Mouse (Mus musculus): ENCODE results near the gene Mrpl52. TPM values are rescaled to one million over a fixed set of nuclear protein-coding genes. Genes with fewer than 3 reads are reported as not detected.

The Mrpl52 gene
- polyA plus RNA-seq, 1 experiment from 2014 or later: 239 TPM

- Histone ChIP-seq H3K27me3 (replicated peaks; ENCODE audit: control insufficient read depth, insufficient read depth, low read length) (no peaks in the 10 kb centered on the region), H3K27ac (ENCODE audit: low read length) (no peak overlapping the region), H3K36me3 (ENCODE audit: control insufficient read depth, insufficient read depth) (peaks cover 14% of the 10 kb centered on the region), H3K9ac (replicated peaks; ENCODE audit: low read depth, low read length) (no peak overlapping the region), H3K9me3 (ENCODE audit: control insufficient read depth, low read length) (no peaks in the 10 kb centered on the region), H3K4me1 (replicated peaks; ENCODE audit: control insufficient read depth, insufficient read depth, low read length) (peaks cover 20% of the 10 kb centered on the region), H3K4me2 (ENCODE audit: low read length) (no peak overlapping the region), H3K4me3 (replicated peaks; ENCODE audit: low read length) (no peak overlapping the region)
- 37% methylated on average over 5 of the region's 5 CpGs for WGBS
- ATAC-seq: no peak
Observed at GRCm38 (mm10) chr14:54472671-54473070, 46.0 kb downstream of the Mrpl52 start.

DNA sequence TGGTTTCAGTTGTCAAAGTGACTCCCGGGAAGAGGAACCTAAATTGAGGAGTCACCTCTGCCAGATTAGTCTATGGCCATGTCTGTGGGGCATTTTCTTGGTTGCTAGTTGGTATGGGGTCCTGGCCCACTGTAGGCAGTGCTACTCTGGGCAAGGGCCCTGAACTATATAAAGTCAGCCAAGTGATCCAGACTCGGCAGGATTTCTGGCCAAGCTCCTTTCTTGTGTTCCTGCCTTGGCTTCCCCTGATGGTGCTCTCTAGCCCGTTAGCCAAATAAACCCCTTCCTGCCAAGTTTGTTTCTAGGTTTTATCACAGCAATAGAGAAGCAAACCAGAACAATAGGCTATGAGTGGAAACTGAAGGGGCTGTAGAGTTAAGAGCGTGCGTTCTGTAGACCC lies 48.0 kb downstream of the Mrpl52 start:
- H3K4me3 ChIP-seq (replicated peaks; ENCODE audit: low read length): no peak overlapping the region
- H3K36me3 ChIP-seq (ENCODE audit: control insufficient read depth, insufficient read depth): 0 out of 2 replicates have a peak, but pooled peaks cover 1% of the 10 kb centered on the region
- no peaks in the 10 kb centered on the region for H3K9me3 ChIP-seq (ENCODE audit: control insufficient read depth, low read length)
- H3K9ac ChIP-seq (replicated peaks; ENCODE audit: low read depth, low read length): no peak overlapping the region
- no peak overlapping the region for H3K27ac ChIP-seq (ENCODE audit: low read length)
- ATAC-seq: no peak
- H3K4me1 ChIP-seq (replicated peaks; ENCODE audit: control insufficient read depth, insufficient read depth, low read length): peaks cover 26% of the 10 kb centered on the region
- H3K27me3 ChIP-seq (replicated peaks; ENCODE audit: control insufficient read depth, insufficient read depth, low read length): 0 out of 2 replicates have a peak, but pooled peaks cover 4% of the 10 kb centered on the region
- 62% methylated on average over 5 of the region's 5 CpGs for WGBS
- H3K4me2 ChIP-seq (ENCODE audit: low read length): no peak overlapping the region

DNA sequence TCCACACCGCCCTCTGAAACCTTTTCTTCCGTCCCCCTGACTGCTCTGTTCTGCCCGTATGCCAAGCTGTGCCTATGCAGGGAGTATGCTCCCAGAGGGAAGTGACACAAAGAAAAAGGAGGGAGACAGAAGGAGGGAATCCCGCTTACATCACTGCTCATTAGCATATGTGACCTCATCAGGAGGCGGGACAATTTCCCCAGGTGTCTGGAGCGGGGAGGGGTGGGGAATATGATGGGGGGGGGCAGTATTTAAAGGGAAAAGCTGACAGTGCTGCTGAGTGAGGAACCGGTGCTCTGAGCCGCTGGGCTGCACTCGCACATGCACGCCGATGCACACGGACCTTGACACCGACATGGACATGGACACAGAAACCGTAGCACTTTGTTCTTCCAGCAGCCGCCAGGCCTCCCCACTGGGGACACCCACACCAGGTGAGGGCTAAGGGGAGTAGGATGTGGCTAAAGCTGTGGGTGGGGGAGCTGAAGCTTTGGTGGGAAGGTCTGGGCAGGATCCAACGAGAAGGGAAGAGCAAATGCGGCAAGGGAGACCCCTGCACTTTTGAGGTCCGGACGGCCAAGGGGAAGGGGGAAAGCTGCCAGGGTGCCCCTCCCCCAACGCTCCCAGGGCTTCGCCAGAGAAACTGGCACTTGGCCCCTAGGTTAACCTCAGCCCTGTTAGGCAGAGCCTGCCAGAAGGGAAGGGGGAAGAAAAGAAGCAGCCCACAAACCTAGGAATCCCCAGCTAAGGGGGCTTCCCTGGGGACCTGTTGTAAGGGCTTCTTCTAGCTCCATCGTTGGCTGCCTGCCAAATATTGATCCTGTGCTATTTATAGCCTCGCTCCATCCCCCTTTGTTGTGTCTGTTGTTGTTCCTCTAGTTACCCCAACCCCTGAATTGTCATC lies 49.5 kb downstream of the Mrpl52 start, which contains the start of gene Rem2:
Rem2 (plus strand) TSS at position 160 of the 904 bp plus-strand sequence.
- 0% methylated on average over 23 of the region's 23 CpGs for WGBS
- H3K36me3 ChIP-seq (ENCODE audit: control insufficient read depth, insufficient read depth): no peaks in the 10 kb centered on the region
- H3K4me2 ChIP-seq (ENCODE audit: low read length): peak within 1 kb of the TSS; percentile 97
- peak within 1 kb of the TSS; percentile 65 for H3K4me3 ChIP-seq (replicated peaks; ENCODE audit: low read length)
- no peaks in the 10 kb centered on the region for H3K9me3 ChIP-seq (ENCODE audit: control insufficient read depth, low read length)
- H3K27me3 ChIP-seq (replicated peaks; ENCODE audit: control insufficient read depth, insufficient read depth, low read length): 0 out of 2 replicates have a peak, but pooled peaks cover 8% of the 10 kb centered on the region
- H3K27ac ChIP-seq (ENCODE audit: low read length): peak within 1 kb of the TSS; percentile 78
- H3K4me1 ChIP-seq (replicated peaks; ENCODE audit: control insufficient read depth, insufficient read depth, low read length): peaks cover 26% of the 10 kb centered on the region
- ATAC-seq: peak; percentile 90
- peak within 1 kb of the TSS; percentile 75 for H3K9ac ChIP-seq (replicated peaks; ENCODE audit: low read depth, low read length)

- Histone ChIP-seq H3K9me3 (ENCODE audit: control insufficient read depth, low read length) (no peaks in the 10 kb centered on the region), H3K27me3 (replicated peaks; ENCODE audit: control insufficient read depth, insufficient read depth, low read length) (0 out of 2 replicates have a peak, but pooled peaks cover 8% of the 10 kb centered on the region), H3K4me1 (replicated peaks; ENCODE audit: control insufficient read depth, insufficient read depth, low read length) (peaks cover 25% of the 10 kb centered on the region), H3K4me2 (ENCODE audit: low read length) (peak overlapping the region; percentile 97), H3K9ac (replicated peaks; ENCODE audit: low read depth, low read length) (peak overlapping the region; percentile 75), H3K36me3 (ENCODE audit: control insufficient read depth, insufficient read depth) (no peaks in the 10 kb centered on the region), H3K4me3 (replicated peaks; ENCODE audit: low read length) (peak overlapping the region; percentile 65), H3K27ac (ENCODE audit: low read length) (no peak overlapping the region)
- ATAC-seq: no peak
- WGBS: 73% methylated on average over 15 of the region's 15 CpGs
Observed at GRCm38 (mm10) chr14:54477172-54477909, 50.6 kb downstream of the Mrpl52 start.

Other genes starting within 250 kb of the Mrpl52 start
- 290 and 292 TPM in 2 replicates for gene Dad1, start 172.8 kb upstream of the Mrpl52 start, polyA plus RNA-seq (2015; fragmentation: Nextera tagmentation; extraction: Ambion mirVana)
- 50.2 and 55.1 TPM in 2 replicates for gene Abhd4, start 172.7 kb upstream of the Mrpl52 start, polyA plus RNA-seq (2015; fragmentation: Nextera tagmentation; extraction: Ambion mirVana)
- gene Olfr49, start 142.0 kb upstream of the Mrpl52 start, polyA plus RNA-seq (2015; fragmentation: Nextera tagmentation; extraction: Ambion mirVana): not detected in 2 replicates
- 44.5 and 49.0 TPM in 2 replicates for gene Oxa1l, start 66.1 kb upstream of the Mrpl52 start, polyA plus RNA-seq (2015; fragmentation: Nextera tagmentation; extraction: Ambion mirVana)
- 3.9 and 4.9 TPM in 2 replicates for gene Slc7a7, start 9.1 kb upstream of the Mrpl52 start, polyA plus RNA-seq (2015; fragmentation: Nextera tagmentation; extraction: Ambion mirVana)
- 49.4 and 62.3 TPM in 2 replicates for gene Mmp14, start 4.7 kb downstream of the Mrpl52 start, polyA plus RNA-seq (2015; fragmentation: Nextera tagmentation; extraction: Ambion mirVana)
- gene Lrp10, start 37.2 kb downstream of the Mrpl52 start, polyA plus RNA-seq (2015; fragmentation: Nextera tagmentation; extraction: Ambion mirVana): 30.8 and 34.3 TPM in 2 replicates
- gene Rem2, start 49.2 kb downstream of the Mrpl52 start, polyA plus RNA-seq (2015; fragmentation: Nextera tagmentation; extraction: Ambion mirVana): 21.0 and 27.7 TPM in 2 replicates
- 105 and 108 TPM in 2 replicates for gene Prmt5, start 90.6 kb downstream of the Mrpl52 start, polyA plus RNA-seq (2015; fragmentation: Nextera tagmentation; extraction: Ambion mirVana)
- 25.9 and 29.2 TPM in 2 replicates for gene Haus4, start 127.7 kb downstream of the Mrpl52 start, polyA plus RNA-seq (2015; fragmentation: Nextera tagmentation; extraction: Ambion mirVana)
- 8.1 and 8.2 TPM in 2 replicates for gene Ajuba, start 150.6 kb downstream of the Mrpl52 start, polyA plus RNA-seq (2015; fragmentation: Nextera tagmentation; extraction: Ambion mirVana)
- gene 4931414P19Rik, start 179.1 kb downstream of the Mrpl52 start, polyA plus RNA-seq (2015; fragmentation: Nextera tagmentation; extraction: Ambion mirVana): 6.9 and 8.3 TPM in 2 replicates
- 399 and 428 TPM in 2 replicates for gene Psmb5, start 191.1 kb downstream of the Mrpl52 start, polyA plus RNA-seq (2015; fragmentation: Nextera tagmentation; extraction: Ambion mirVana)
- not detected in 2 replicates for gene Psmb11, start 194.5 kb downstream of the Mrpl52 start, polyA plus RNA-seq (2015; fragmentation: Nextera tagmentation; extraction: Ambion mirVana)
- gene Gm17606, start 214.0 kb downstream of the Mrpl52 start, polyA plus RNA-seq (2015; fragmentation: Nextera tagmentation; extraction: Ambion mirVana): 1.4 TPM in 1 of 2 replicates, not detected in the other
- 5.1 and 8.1 TPM in 2 replicates for gene Cdh24, start 214.5 kb downstream of the Mrpl52 start, polyA plus RNA-seq (2015; fragmentation: Nextera tagmentation; extraction: Ambion mirVana)

Measured in forebrain, embryonic 16.5 days (tissue).